Mouse (Mus musculus) kidney, adult 9 months (tissue): Measurements from ENCODE around the gene Cox7b.
A peak's percentile ranks its signal among the peaks of the same experiment; 100 is the strongest.
"Not testable (repeated sequence)": the region's sequence is repeated elsewhere in the genome, so short reads cannot be mapped to it uniquely, and the experiment has no call there.

Source experiments
- DNase-seq: peaks from one replicate; pipeline ENCODE4 v3.0.0; 2022

The Cox7b gene

DNA sequence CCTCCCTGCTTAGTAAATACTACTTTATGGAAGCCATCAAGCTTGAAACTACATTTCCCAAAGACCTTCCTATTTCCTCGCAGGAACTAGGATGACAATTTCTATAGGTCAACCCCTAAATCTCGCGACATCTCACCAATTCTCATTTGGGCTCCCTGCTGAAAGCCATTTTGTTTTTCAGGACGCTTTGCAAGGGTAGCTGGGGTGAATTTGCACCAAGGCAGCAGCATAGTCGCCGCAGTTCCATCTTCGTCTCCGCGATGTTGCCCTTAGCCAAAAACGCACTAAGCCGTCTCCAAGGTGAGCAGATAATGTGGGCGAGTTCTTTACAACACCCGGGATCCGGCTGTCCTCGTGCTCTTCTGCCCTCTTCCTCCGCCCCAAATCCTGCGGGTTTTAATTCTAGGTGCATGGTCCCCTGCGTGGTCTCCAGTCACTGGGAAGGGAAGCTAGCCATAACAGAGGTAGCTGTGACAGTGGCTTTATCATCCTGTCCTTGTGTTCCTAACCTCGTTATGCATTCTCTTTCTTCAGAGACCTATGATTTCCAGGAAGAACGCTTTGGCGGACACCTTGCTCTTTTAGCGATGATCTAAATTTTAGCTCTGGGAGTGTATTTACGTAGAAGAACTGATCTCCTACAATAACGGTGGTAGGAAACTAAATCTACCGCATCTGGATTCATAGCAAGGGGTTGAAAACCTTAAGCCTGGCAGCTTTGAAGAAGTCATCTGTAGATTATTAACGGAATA, at the start of gene Cox7b:
TSS of gene Cox7b (plus strand) at position 130 of the 752 bp plus-strand sequence.
- DNase-seq = peak; percentile 89

DNA sequence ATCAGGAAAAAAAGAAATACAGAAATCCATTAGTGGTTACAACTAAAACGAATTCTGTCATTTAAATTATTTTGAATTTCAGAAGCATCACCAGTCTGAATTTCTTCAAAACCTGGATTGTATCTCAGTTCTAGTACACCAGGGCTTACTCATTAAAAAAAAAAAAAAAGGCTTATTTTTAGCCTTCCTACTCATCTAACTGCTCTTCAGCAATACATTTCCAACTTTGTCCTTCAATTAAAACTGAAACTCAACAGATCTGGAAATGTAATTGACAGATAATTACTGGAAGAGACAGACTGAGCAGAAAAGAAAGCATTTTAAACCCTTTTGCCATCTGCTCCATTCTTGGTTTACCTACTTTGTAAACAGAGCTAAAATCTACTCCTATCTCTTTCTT, 13.9 kb upstream of the Cox7b start:
- no peak for DNase-seq

DNA sequence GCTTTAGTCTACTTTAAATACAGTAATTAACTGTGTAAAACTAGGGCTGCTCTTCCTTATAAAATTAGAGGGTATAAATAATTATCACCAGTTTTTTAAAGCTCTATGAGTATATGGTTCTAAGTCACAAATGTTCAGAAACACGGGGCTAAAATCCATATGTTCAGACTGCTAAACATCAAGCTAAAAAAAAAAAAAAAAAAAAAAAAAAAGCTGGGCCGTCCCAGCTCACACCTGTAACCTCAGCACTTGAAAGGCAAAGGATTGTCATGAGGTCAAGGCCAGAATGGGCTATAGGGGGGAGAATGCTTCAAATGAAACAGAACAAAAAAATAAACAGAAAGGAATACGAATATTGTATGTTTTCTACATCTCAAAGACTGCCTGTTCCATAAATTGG, 4.7 kb upstream of the Cox7b start:
- DNase-seq = no peak

DNA sequence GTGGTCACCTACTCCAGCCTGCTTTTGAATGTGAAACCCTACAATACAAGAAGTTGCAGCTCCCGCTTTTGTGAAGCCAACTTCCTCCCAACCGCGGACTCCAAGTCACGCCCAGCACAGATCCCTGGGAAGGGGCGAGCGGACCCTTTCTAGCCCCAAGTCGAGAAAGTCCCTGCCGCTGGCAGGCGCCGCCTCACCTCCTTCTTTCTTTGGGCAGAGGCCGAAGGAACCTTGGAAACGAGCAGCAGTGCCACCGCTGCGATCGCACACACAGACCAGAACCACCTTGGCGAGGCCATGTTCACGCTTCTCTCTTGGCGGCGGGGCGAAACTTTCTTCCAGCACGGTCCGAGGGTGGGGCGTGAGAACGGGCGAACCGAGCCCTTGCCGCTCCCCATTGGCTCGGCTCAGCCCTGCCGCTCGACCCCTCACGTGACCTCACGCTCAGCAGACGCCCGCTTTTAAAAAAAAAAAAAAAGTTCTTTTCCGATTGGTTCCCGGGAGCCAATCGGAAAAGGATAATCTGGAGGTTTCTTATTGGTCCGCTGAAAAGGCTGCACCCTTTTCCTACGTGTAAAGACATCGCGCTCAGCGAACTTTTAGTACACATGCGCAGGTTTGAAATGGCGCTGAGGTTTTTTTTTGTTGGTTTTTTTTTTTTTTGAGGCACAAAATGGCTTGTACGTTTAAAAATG, 3.9 kb upstream of the Cox7b start, which contains the start of gene Magt1:
TSS of gene Magt1 (minus strand) at position 442 of the 695 bp plus-strand sequence.
- DNase-seq = peak; percentile 90

- no peak for DNase-seq
These were observed 2.9 kb upstream of the Cox7b start for GRCm38 (mm10) chrX:106012559-106012958.

- DNase-seq = peak; percentile 65
These were observed 2.3 kb upstream of the Cox7b start for GRCm38 (mm10) chrX:106013217-106013616.

DNA sequence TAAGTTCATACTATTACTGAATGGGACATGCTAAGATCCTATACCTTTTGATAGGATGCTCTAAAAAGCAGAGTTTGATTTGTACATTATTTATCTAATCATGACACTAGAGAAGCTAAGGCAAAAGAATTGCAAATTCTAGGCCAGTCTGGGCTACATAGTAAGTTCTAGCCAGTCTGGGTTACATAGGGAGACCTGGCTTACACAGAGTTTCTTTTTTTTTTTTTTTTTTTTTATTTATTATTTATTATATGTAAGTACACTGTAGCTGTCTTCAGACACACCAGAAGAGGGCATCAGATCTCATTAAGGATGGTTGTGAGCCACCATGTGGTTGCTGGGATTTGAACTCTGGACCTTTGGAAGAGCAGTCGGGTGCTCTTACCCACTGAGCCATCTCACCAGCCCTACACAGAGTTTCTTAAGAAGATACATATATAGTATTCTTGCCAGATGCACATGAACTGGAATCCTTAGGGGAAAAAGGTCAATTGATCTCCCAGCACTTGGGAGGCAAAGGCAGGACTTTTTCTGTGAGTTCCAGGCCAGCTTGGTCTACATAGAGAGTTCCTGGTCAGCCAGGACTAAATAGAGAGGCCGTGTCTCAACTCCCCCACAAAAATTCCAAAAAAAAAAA, 641 bp upstream of the Cox7b start:
- not testable (repeated sequence) for DNase-seq

GRCm38 (mm10) chrX:106017102-106017501, 1.6 kb downstream of the Cox7b start:
- no peak for DNase-seq

GRCm38 (mm10) chrX:106017516-106017915, 2.0 kb downstream of the Cox7b start:
- DNase-seq = no peak

- peak; percentile 94 for DNase-seq
These were observed 11.2 kb downstream of the Cox7b start, which contains the start of gene Atp7a for GRCm38 (mm10) chrX:106026418-106027342. TSS of gene Atp7a (plus strand) at chrX:106027276.

DNA sequence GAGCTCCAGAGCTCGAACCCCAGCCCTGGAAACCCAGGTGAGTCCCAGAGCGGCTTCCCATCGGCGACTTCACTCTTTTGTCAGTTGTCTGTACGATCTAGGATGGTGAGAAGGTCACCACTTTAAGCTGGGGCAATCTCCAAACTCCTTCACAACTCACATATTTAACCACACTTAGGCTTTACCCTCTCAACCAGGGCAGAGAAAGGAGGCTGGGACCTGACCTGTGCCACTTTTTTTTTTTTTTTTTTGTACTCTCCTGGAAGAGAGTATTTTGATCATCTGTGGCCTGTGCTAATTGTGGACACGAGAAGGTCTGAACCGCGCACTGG, 11.8 kb downstream of the Cox7b start:
- no peak for DNase-seq

DNA sequence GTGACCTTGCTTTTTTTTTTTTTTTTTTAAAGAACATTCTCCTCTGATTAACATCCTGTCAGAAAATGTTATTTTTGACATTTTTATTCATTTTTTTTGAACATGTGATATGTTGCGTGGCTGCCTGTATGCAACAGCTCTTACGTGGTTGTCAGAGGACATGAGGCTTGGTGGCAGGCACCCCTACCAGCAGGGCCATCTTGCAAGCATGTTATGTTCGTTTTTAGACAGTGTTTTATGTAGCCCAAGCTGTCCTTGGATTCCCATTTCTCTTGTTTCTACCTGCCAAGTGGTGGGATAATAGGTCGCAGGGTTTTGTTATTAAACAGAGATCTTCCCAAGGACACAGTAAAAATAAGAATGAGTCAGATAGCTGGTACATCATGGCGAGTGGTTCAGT, 14.7 kb downstream of the Cox7b start:
- no peak for DNase-seq

GRCm38 (mm10) chrX:106031124-106031523, 15.6 kb downstream of the Cox7b start:
- DNase-seq = no peak

GRCm38 (mm10) chrX:106035727-106036126, 20.2 kb downstream of the Cox7b start:
- DNase-seq = no peak

GRCm38 (mm10) chrX:106037185-106037752, 21.8 kb downstream of the Cox7b start:
- no peak for DNase-seq

GRCm38 (mm10) chrX:106043863-106044617, 28.5 kb downstream of the Cox7b start:
- DNase-seq = no peak

- DNase-seq = no peak
These were observed 30.0 kb downstream of the Cox7b start for GRCm38 (mm10) chrX:106045455-106045854.

DNA sequence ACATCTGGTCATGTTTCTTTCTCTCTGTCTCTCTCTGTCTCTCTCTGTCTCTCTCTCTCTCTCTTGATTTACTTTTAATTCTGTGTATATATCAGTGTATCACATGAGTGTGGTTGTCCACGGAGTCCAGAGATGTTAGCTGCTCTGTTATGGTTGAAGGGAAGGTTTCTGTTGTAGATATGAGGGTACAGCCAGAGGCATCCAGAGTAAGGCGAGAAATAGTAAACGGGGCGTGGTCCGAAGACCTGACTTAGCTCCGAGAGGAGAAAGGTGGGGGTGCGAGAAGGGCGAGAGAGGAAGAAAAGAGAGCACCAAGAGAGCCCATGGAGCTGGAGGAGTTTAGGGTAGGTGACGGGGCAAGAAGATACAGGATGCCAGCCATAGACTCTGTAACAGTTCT, 30.4 kb downstream of the Cox7b start:
- DNase-seq = no peak

- DNase-seq = no peak
These were observed 32.7 kb downstream of the Cox7b start for GRCm38 (mm10) chrX:106048191-106048590.
